Mouse (Mus musculus): ENCODE measurements around the gene Vsig10l. TPM values are rescaled to one million over a fixed set of nuclear protein-coding genes. Genes with fewer than 3 reads are reported as not detected.

The Vsig10l gene
- polyA plus RNA-seq, 1 experiment: 4.7 TPM

Other genes starting within 250 kb of the Vsig10l start
- 5.4 and 6.5 TPM in 2 replicates for gene Zfp715, start 149.9 kb upstream of the Vsig10l start, polyA plus RNA-seq (2012; rRNA removed)
- 0.19 and 0.88 TPM in 2 replicates for gene Siglecf, start 111.8 kb upstream of the Vsig10l start, polyA plus RNA-seq (2012; rRNA removed)
- gene Siglecg, start 54.9 kb upstream of the Vsig10l start, polyA plus RNA-seq (2012; rRNA removed): 2.0 and 2.2 TPM in 2 replicates
- gene Lim2, start 35.5 kb upstream of the Vsig10l start, polyA plus RNA-seq (2012; rRNA removed): 0.04 TPM in 1 of 2 replicates, not detected in the other
- gene Nkg7, start 26.1 kb upstream of the Vsig10l start, polyA plus RNA-seq (2012; rRNA removed): 3.1 and 4.1 TPM in 2 replicates
- gene Cldnd2, start 22.4 kb upstream of the Vsig10l start, polyA plus RNA-seq (2012; rRNA removed): 0.27 and 0.38 TPM in 2 replicates
- 171 and 189 TPM in 2 replicates for gene Etfb, start 19.1 kb upstream of the Vsig10l start, polyA plus RNA-seq (2012; rRNA removed)
- gene Gm45233, start 19.0 kb upstream of the Vsig10l start, polyA plus RNA-seq (2012; rRNA removed): 3.0 and 3.3 TPM in 2 replicates
- 0.95 and 1.3 TPM in 2 replicates for gene Iglon5, start 26.9 kb downstream of the Vsig10l start, polyA plus RNA-seq (2012; rRNA removed)
- not detected in 2 replicates for gene 4931406B18Rik, start 42.8 kb downstream of the Vsig10l start, polyA plus RNA-seq (2012; rRNA removed)
- 11.1 and 11.2 TPM in 2 replicates for gene Cd33, start 81.3 kb downstream of the Vsig10l start, polyA plus RNA-seq (2012; rRNA removed)
- 1.9 and 2.4 TPM in 2 replicates for gene Zfp658, start 99.1 kb downstream of the Vsig10l start, polyA plus RNA-seq (2012; rRNA removed)
- 3.2 and 4.2 TPM in 2 replicates for gene Zfp719, start 116.5 kb downstream of the Vsig10l start, polyA plus RNA-seq (2012; rRNA removed)
- gene Zfp819, start 144.0 kb downstream of the Vsig10l start, polyA plus RNA-seq (2012; rRNA removed): 0.08 and 0.18 TPM in 2 replicates
- not detected in 2 replicates for gene Ceacam18, start 171.6 kb downstream of the Vsig10l start, polyA plus RNA-seq (2012; rRNA removed)
- 3.1 and 5.4 TPM in 2 replicates for gene Siglece, start 197.0 kb downstream of the Vsig10l start, polyA plus RNA-seq (2012; rRNA removed)
- 11.5 and 15.1 TPM in 2 replicates for gene Ctu1, start 208.9 kb downstream of the Vsig10l start, polyA plus RNA-seq (2012; rRNA removed)
- gene Klk14, start 227.3 kb downstream of the Vsig10l start, polyA plus RNA-seq (2012; rRNA removed): 0.13 TPM in 1 of 2 replicates, not detected in the other
- 0.22 and 0.38 TPM in 2 replicates for gene Klk13, start 249.4 kb downstream of the Vsig10l start, polyA plus RNA-seq (2012; rRNA removed)